Mouse (Mus musculus) liver, adult 2 months (tissue): Measurements from ENCODE around the gene Alb.

Experiments used
- CTCF ChIP-seq: fragments of 200-500 bp; IDR thresholded peaks from 2 replicates; pipeline ENCODE4 v1.5.1; 2011; ENCODE audit warnings: low read depth, low read length, control low read depth
- POLR2A ChIP-seq: fragments of 200-500 bp; IDR thresholded peaks from 2 replicates; pipeline ENCODE4 v1.6.1; 2011; ENCODE audit warnings: low read length, control low read depth; ENCODE audit not compliant: insufficient read depth; ENCODE audit errors: extremely low read depth

- TF ChIP-seq CTCF (no peak), POLR2A (no peak)
Measured at GRCm38 (mm10) chr5:90504742-90505141, 44.0 kb downstream of the Alb start.
